Mouse (Mus musculus): ENCODE results near the gene E2f7. TPM values are rescaled to one million over a fixed set of nuclear protein-coding genes. Genes with fewer than 3 reads are reported as not detected.
A peak's percentile ranks its signal among the peaks of the same experiment; 100 is the strongest.

Gene E2f7
- polyA plus RNA-seq, 1 experiment from 2014 or later = 17.1 TPM

DNA sequence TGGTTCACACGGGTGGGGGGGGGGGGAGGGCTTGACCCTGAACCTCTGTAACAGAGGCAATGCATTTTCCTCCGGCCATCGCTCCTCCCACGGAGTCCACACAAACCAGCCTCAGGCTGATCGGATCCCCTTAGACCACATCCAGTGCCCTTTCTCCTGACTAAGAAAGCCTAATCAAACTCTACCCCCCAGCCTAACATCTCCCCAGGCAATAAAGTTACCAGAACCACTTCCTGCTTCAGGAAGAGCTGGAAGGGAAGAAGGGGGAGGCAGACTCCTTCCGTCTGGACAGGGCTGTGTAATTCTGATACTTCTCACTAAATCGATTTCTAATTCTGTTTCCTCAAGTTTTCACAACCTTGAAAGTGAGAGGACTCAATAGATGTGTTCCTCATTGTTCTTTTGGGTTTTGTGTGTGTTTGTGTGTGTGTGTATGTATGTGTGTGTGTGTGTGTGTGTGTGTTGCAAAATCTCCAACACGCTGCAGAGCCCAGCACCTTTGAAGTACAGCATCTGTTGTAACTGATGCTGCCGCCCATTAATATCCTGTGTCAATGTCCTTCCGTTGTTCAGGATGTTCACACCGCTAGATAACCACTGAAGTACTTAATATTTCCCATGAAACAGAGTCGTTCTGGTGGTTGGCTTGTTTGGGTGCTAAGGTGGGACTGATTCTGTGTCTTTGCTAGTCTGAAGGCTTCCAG, 43.0 kb downstream of the E2f7 start:
- WGBS = 62% methylated on average over 12 of the region's 12 CpGs

DNA sequence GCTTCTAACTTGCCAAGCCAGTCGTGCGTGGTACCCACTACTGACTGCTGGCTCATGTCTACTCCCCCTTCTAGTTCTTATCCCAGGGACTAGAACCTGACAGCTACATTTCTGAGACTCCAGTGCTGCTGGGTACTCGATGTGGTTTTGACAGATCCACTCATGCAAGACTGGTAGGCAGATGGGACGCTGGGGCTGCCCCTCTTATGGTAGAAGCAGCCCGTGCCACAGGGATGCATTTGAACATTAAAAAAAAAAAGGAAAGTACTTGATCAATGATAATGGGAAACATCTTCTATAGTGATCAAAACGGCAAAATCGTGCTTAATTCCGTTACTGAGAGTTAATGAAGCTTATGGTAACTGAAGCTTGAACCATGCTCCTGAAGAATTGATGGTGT, 44.4 kb downstream of the E2f7 start:
- no peak for ATAC-seq
- WGBS = 89% methylated on average over 8 of the region's 8 CpGs
- no peaks in the 10 kb centered on the region for H3K27me3 ChIP-seq (replicated peaks)
- H3K4me2 ChIP-seq (replicated peaks) = no peak overlapping the region
- H3K27ac ChIP-seq = no peak overlapping the region
- H3K9me3 ChIP-seq = no peaks in the 10 kb centered on the region
- no peaks in the 10 kb centered on the region for H3K4me1 ChIP-seq (replicated peaks)
- no peaks in the 10 kb centered on the region for H3K36me3 ChIP-seq
- H3K4me3 ChIP-seq (replicated peaks) = no peak overlapping the region
- no peak overlapping the region for H3K9ac ChIP-seq

More for the DNA sequence above, 43.0 kb downstream of the E2f7 start:
- H3K27ac ChIP-seq = no peak overlapping the region
- 0 out of 2 replicates have a peak, but pooled peaks cover 6% of the 10 kb centered on the region for H3K36me3 ChIP-seq
- H3K9ac ChIP-seq = no peak overlapping the region
- no peak overlapping the region for H3K4me3 ChIP-seq (replicated peaks)
- no peaks in the 10 kb centered on the region for H3K9me3 ChIP-seq
- H3K27me3 ChIP-seq (replicated peaks) = no peaks in the 10 kb centered on the region
- ATAC-seq = no peak
- no peak overlapping the region for H3K4me2 ChIP-seq (replicated peaks)
- H3K4me1 ChIP-seq (replicated peaks) = no peaks in the 10 kb centered on the region

DNA sequence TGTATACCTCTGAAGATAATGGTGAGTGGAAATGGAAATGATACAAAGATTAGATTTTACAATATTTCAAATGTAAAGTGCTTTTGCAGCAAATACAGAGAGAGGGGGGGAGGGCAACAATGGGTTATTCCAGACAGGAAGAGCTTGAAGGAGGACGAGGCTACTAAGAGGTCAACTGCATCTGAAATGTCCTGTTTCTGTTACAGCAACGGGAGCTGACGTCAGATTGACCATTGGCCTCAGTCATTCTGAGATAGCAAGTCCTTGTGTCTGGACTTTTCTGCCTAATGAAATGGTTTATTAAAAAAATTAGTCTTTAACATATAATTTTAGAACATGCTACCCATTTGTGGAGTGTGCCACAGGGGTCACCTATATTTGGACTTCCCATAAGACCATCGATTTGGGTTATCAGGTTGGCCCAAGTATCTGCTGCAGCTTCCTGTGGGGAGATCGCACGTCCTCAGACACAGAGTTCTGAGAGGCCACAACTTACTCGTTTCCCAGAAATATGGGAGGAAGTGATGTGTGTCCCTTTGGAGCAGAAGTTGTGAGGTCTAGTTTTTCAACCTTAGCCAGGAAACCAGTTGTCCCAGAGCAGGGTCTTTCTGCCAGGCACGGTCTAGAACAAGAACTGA, 48.0 kb downstream of the E2f7 start:
- 73% methylated on average over 8 of the region's 8 CpGs for WGBS
- Histone ChIP-seq H3K9me3 (no peaks in the 10 kb centered on the region), H3K4me3 (replicated peaks) (no peak overlapping the region), H3K27ac (no peak overlapping the region), H3K9ac (no peak overlapping the region), H3K27me3 (replicated peaks) (no peaks in the 10 kb centered on the region), H3K4me1 (replicated peaks) (no peaks in the 10 kb centered on the region), H3K36me3 (no peaks in the 10 kb centered on the region), H3K4me2 (replicated peaks) (no peak overlapping the region)
- ATAC-seq = no peak

DNA sequence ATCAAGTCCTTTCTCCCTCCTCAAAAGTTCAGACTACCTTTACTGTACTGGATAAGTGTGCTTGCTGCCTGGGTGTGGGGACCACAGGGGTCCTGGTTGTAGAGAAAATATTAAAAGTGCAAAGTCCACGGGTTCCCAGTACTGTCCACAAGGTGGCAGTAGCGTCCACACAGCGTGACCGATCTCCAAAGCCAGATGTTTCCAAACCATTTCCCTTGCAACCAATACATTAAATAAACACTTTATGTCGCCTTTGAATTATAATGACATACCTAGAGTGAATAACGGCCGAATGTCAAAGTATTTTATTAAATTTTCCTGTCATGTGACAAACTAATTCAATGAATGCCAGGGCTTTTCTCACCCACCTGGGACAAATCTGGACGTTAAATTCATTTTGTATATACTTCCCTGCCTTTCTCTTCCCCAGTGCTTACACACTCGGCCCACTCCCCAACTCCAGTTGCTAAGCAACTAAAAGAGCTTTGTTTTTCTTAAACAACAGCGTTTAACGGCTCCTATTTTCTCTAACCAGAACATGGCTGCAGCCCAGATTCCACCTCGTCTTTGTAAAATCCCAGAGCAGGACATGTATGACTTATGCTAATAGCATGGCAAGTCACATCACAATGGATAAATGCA, 49.4 kb downstream of the E2f7 start:
- no peaks in the 10 kb centered on the region for H3K9me3 ChIP-seq
- no peaks in the 10 kb centered on the region for H3K36me3 ChIP-seq
- 9% methylated on average over 12 of the region's 12 CpGs for WGBS
- ATAC-seq = peak; percentile 70
- no peaks in the 10 kb centered on the region for H3K27me3 ChIP-seq (replicated peaks)
- no peaks in the 10 kb centered on the region for H3K4me1 ChIP-seq (replicated peaks)
- no peak overlapping the region for H3K9ac ChIP-seq
- H3K4me2 ChIP-seq (replicated peaks) = peak overlapping the region; percentile 26
- no peak overlapping the region for H3K4me3 ChIP-seq (replicated peaks)
- H3K27ac ChIP-seq = no peak overlapping the region

DNA sequence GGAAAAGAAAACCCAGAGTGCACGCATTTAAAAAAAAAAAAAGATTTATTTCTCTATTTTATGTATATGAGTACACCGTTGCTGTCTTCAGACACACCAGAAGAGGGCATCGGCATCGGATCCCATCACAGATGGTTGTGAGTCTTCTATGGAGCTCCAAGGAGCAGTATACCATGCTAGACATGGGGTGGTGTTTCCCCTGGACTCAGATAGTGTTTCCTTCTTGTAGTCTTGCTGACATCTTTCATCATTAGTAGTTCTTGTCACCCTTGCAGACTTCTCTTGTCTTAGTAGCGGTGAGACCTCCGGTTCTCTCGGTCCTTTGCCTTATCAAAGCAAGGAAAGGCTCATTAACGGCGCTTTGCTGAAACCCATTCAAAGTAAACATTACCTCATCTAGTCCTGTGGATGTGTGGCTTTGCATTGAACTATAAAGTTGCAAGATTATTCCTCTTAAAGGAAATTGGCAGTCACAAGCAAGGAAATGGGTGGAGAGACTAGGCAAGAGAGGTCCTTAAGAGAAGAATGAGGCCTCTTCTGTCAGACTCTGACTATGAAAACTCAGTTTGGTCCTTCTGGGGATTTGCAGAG, 50.1 kb downstream of the E2f7 start:
- Histone ChIP-seq H3K9me3 (no peaks in the 10 kb centered on the region), H3K4me3 (replicated peaks) (no peak overlapping the region), H3K36me3 (no peaks in the 10 kb centered on the region), H3K4me2 (replicated peaks) (peak overlapping the region; percentile 26; the same call in 1 of the 2 replicates), H3K4me1 (replicated peaks) (no peaks in the 10 kb centered on the region), H3K9ac (no peak overlapping the region), H3K27me3 (replicated peaks) (no peaks in the 10 kb centered on the region), H3K27ac (no peak overlapping the region)
- ATAC-seq = peak; percentile 31
- WGBS = 51% methylated on average over 9 of the region's 9 CpGs

DNA sequence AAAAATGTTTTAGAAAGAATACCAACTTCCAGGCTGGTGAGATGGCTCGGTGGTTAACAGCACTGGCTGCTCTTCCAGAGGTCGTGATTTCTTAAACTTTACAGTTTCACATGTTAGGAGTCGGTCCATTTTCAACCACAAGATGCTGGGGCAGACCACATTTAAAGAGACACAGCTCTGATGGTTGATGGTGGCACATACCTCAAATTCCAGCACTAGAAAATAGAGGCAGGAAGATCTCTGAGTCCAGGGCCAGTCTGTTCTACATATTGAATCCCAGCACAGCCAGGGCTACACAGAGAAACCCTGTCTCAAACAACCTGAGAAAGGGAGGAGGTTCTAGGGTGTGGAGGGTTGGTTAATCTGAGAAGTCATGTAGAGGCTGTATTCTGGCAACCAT, 56.1 kb downstream of the E2f7 start:
- no peak overlapping the region for H3K4me3 ChIP-seq (replicated peaks)
- H3K27ac ChIP-seq = no peak overlapping the region
- H3K36me3 ChIP-seq = no peaks in the 10 kb centered on the region
- no peak overlapping the region for H3K4me2 ChIP-seq (replicated peaks)
- no peaks in the 10 kb centered on the region for H3K27me3 ChIP-seq (replicated peaks)
- ATAC-seq = no peak
- no peaks in the 10 kb centered on the region for H3K9me3 ChIP-seq
- H3K9ac ChIP-seq = no peak overlapping the region
- 81% methylated on average over 3 of the region's 3 CpGs for WGBS
- no peaks in the 10 kb centered on the region for H3K4me1 ChIP-seq (replicated peaks)

DNA sequence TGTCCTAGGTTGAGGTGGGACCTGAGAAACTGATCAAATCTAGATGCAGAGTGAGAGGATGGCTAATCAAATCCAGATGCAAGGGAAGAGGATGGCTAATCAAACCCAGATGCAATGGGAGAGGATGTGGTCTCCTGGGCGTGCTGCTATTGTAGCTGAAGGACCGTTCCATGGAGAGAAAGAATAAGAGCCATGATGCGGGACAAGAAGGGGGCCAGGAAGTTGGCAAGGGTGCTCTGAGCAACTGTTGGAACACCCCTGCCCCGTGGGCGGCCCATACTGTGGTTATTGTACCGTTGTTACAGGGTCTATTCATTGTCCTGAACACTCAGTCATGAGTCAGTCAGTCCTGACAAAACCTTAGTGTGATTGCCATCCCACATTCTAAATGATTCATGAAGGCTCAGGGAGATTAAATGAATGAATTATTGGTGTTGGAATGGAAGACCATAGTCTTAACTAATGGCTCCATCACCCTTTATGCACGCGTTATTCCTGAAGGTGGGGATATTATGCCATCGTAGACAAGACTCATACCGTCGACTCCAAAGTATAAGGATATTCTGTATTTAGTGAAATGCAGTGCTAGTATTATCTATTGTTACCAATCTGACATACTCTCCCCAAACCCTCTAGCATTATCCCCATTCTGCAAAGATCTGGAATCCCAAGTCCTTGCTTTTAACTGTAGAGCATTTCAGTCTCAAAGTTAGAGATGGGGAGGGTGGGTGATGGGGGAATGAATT, 59.2 kb downstream of the E2f7 start:
- Histone ChIP-seq H3K4me1 (replicated peaks) (no peaks in the 10 kb centered on the region), H3K9ac (no peak overlapping the region), H3K27me3 (replicated peaks) (no peaks in the 10 kb centered on the region), H3K4me2 (replicated peaks) (no peak overlapping the region), H3K36me3 (no peaks in the 10 kb centered on the region), H3K27ac (no peak overlapping the region), H3K9me3 (no peaks in the 10 kb centered on the region), H3K4me3 (replicated peaks) (no peak overlapping the region)
- 87% methylated on average over 11 of the region's 11 CpGs for WGBS
- no peak for ATAC-seq

DNA sequence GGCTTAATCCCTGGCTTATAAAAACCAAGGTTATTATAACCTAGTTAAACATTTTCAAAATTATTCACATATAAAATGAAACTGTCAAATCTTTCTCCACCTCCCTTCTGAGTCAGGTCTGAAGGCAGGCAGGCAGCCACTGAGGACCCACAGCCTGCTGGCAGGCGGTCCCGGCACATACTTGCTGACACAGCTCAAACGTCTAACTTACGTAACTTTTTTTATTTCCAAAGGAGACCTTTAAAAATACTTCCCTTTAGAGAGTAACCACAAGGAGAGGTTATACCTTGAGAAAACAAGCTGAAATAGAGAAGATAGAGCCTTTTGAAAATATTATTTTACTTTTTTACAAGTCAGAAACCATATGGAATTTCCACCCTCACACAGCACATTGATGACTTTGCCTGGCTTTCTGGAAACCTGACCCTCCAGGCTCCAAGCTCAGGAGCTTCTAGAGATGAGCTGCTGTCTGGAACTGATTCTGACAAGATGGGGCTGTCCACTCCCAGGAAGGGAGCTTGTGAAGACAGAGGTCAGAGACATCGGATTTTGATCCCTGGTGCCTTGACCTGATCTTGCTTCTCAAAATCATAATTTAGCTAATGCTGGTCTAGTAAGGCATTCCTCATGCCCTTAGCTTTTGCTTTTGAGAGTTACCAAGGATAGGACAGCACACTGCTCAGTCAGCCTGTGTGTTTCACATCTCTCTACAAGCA, 59.9 kb downstream of the E2f7 start:
- Histone ChIP-seq H3K9me3 (no peaks in the 10 kb centered on the region; the same call in 1 of the 2 replicates), H3K27me3 (replicated peaks) (no peaks in the 10 kb centered on the region), H3K4me3 (replicated peaks) (no peak overlapping the region), H3K9ac (no peak overlapping the region), H3K27ac (no peak overlapping the region), H3K4me1 (replicated peaks) (no peaks in the 10 kb centered on the region), H3K36me3 (no peaks in the 10 kb centered on the region), H3K4me2 (replicated peaks) (no peak overlapping the region)
- 51% methylated on average over 5 of the region's 5 CpGs for WGBS
- no peak for ATAC-seq

DNA sequence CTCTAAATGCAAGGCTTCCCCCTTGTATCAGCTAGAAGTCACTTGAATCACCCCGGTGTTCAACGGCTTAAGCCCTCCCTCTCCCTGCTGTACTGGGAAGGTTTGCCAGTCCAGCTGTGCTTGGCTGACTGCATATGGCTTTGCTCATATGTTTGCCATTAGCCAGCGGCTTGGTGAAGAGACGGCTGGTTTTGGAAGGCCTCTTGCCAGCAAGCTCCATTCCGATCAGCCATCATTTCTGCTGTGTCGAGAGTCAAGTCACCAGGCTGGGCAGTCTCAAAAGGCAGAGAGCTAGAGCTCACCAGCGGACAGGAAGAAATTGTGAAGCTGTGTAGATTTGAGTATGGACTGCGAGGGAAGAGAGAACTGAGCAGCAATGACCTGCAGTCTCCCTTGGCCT, 61.2 kb downstream of the E2f7 start:
- no peak overlapping the region for H3K4me2 ChIP-seq (replicated peaks)
- no peak overlapping the region for H3K27ac ChIP-seq
- WGBS = 83% methylated on average over 8 of the region's 8 CpGs
- H3K4me1 ChIP-seq (replicated peaks) = no peaks in the 10 kb centered on the region
- no peaks in the 10 kb centered on the region for H3K36me3 ChIP-seq
- H3K9me3 ChIP-seq = no peaks in the 10 kb centered on the region; the same call in 1 of the 2 replicates
- H3K27me3 ChIP-seq (replicated peaks) = no peaks in the 10 kb centered on the region
- no peak overlapping the region for H3K4me3 ChIP-seq (replicated peaks)
- no peak overlapping the region for H3K9ac ChIP-seq
- ATAC-seq = no peak

DNA sequence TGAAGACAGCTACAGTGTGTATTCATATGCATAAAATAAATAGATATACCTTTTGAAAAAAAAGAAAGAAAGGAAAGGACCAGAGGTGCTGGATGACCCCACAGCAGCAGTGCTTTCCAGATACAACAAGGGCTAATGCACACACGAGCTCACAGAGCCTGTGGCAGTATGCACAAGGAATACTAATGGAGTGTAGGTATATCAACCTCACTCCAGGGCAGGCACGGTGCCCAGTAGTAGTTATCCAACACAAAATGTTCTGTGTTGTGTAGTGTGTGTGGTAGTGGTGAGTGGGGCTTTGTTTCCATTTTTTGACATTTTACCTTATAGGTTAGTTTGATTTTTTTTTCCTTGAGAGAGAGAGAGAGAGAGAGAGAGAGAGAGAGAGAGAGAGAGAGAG, 65.3 kb downstream of the E2f7 start:
- no peak for ATAC-seq
- H3K4me3 ChIP-seq (replicated peaks) = no peak overlapping the region
- no peak overlapping the region for H3K9ac ChIP-seq
- no peaks in the 10 kb centered on the region for H3K27me3 ChIP-seq (replicated peaks)
- no peaks in the 10 kb centered on the region for H3K4me1 ChIP-seq (replicated peaks)
- no peak overlapping the region for H3K27ac ChIP-seq
- H3K9me3 ChIP-seq = no peaks in the 10 kb centered on the region; the same call in 1 of the 2 replicates
- 87% methylated on average over 2 of the region's 2 CpGs for WGBS
- no peak overlapping the region for H3K4me2 ChIP-seq (replicated peaks)
- H3K36me3 ChIP-seq = no peaks in the 10 kb centered on the region

DNA sequence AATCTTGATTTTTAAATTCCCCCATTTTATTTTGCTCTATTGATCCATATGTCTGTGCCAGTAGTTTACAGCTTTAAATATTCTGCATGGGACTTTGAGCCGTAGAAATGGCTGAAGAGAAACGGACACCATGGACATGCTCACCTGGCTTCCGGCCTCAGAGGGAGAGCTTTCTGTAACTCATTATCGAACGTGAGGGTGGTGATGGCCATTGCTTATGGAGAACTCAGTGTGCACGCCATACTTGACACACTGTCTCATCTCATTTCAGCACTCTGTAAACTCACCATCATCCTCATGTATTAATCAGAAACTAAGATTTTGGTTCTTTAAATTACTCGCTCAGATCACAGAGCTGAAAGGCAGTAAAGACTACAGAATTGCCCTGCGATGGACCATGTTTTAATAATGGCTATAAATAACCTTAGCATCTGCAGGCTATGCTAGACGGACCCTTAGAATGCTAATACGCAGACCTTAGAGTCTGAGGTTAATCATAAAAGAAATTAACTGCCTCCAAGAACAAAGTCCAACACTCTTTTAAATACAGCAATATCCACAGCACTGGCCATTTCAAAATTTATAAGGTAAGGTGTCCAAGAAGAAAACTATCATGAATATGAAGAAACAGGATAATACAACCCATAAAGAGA, 66.1 kb downstream of the E2f7 start:
- no peaks in the 10 kb centered on the region for H3K36me3 ChIP-seq
- no peak overlapping the region for H3K27ac ChIP-seq
- 58% methylated on average over 10 of the region's 10 CpGs for WGBS
- H3K9ac ChIP-seq = no peak overlapping the region
- peak; percentile 74 for ATAC-seq
- H3K4me3 ChIP-seq (replicated peaks) = no peak overlapping the region
- H3K27me3 ChIP-seq (replicated peaks) = no peaks in the 10 kb centered on the region
- H3K4me2 ChIP-seq (replicated peaks) = no peak overlapping the region
- H3K4me1 ChIP-seq (replicated peaks) = no peaks in the 10 kb centered on the region
- no peaks in the 10 kb centered on the region; the same call in 1 of the 2 replicates for H3K9me3 ChIP-seq

Measured in intestine, embryonic 15.5 days (tissue).